Mouse (Mus musculus): ENCODE data around the gene Dusp3. TPM values are rescaled to one million over a fixed set of nuclear protein-coding genes. Genes with fewer than 3 reads are reported as not detected.

The Dusp3 gene
- polyA plus RNA-seq, 1 experiment from 2014 or later: 39.6 TPM

- Histone ChIP-seq H3K9ac (replicated peaks; ENCODE audit: low read length) (no peak overlapping the region), H3K9me3 (ENCODE audit: low read length) (no peaks in the 10 kb centered on the region; the same call in 1 of the 2 replicates), H3K36me3 (ENCODE audit: insufficient read depth, low read length) (0 out of 2 replicates have a peak, but pooled peaks cover 3% of the 10 kb centered on the region), H3K4me2 (replicated peaks; ENCODE audit: low read depth, low read length) (no peak overlapping the region), H3K27me3 (ENCODE audit: insufficient read depth, low read length) (peaks cover 4% of the 10 kb centered on the region; the same call in 1 of the 2 replicates), H3K4me3 (ENCODE audit: low read length) (no peak overlapping the region), H3K27ac (ENCODE audit: low read length) (no peak overlapping the region), H3K4me1 (ENCODE audit: insufficient read depth, low read length) (peaks cover 23% of the 10 kb centered on the region)
- WGBS: 72% methylated on average over 3 of the region's 3 CpGs
- no peak for ATAC-seq (ENCODE audit: low FRiP score, low TSS enrichment)
Observed at GRCm38 (mm10) chr11:101972097-101972496, 14.7 kb downstream of the Dusp3 start.

- Histone ChIP-seq H3K27ac (ENCODE audit: low read length) (no peak overlapping the region), H3K4me1 (ENCODE audit: insufficient read depth, low read length) (peaks cover 30% of the 10 kb centered on the region), H3K27me3 (ENCODE audit: insufficient read depth, low read length) (peaks cover 9% of the 10 kb centered on the region; the same call in 1 of the 2 replicates), H3K9ac (replicated peaks; ENCODE audit: low read length) (no peak overlapping the region), H3K9me3 (ENCODE audit: low read length) (no peaks in the 10 kb centered on the region), H3K4me3 (ENCODE audit: low read length) (no peak overlapping the region), H3K36me3 (ENCODE audit: insufficient read depth, low read length) (no peaks in the 10 kb centered on the region), H3K4me2 (replicated peaks; ENCODE audit: low read depth, low read length) (no peak overlapping the region)
- WGBS: 56% methylated on average over 3 of the region's 3 CpGs
- no peak for ATAC-seq (ENCODE audit: low FRiP score, low TSS enrichment)
Observed at GRCm38 (mm10) chr11:101971410-101971809, 15.4 kb downstream of the Dusp3 start.

- H3K27ac ChIP-seq (ENCODE audit: low read length): no peak overlapping the region
- no peaks in the 10 kb centered on the region for H3K36me3 ChIP-seq (ENCODE audit: insufficient read depth, low read length)
- H3K27me3 ChIP-seq (ENCODE audit: insufficient read depth, low read length): peaks cover 25% of the 10 kb centered on the region
- peaks cover 46% of the 10 kb centered on the region for H3K4me1 ChIP-seq (ENCODE audit: insufficient read depth, low read length)
- H3K9ac ChIP-seq (replicated peaks; ENCODE audit: low read length): no peak overlapping the region
- no peaks in the 10 kb centered on the region for H3K9me3 ChIP-seq (ENCODE audit: low read length)
- H3K4me3 ChIP-seq (ENCODE audit: low read length): no peak overlapping the region
- H3K4me2 ChIP-seq (replicated peaks; ENCODE audit: low read depth, low read length): no peak overlapping the region
- ATAC-seq (ENCODE audit: low FRiP score, low TSS enrichment): no peak
- WGBS: 82% methylated on average over 13 of the region's 13 CpGs
Observed at GRCm38 (mm10) chr11:101969835-101970234, 17.0 kb downstream of the Dusp3 start.

- no peak overlapping the region for H3K4me3 ChIP-seq (ENCODE audit: low read length)
- no peak overlapping the region for H3K4me2 ChIP-seq (replicated peaks; ENCODE audit: low read depth, low read length)
- WGBS: under 1% methylated on average over 5 of the region's 5 CpGs
- peaks cover 50% of the 10 kb centered on the region for H3K4me1 ChIP-seq (ENCODE audit: insufficient read depth, low read length)
- H3K27me3 ChIP-seq (ENCODE audit: insufficient read depth, low read length): peaks cover 35% of the 10 kb centered on the region
- ATAC-seq (ENCODE audit: low FRiP score, low TSS enrichment): peak; percentile 50; the same call in 1 of the 2 replicates
- H3K9ac ChIP-seq (replicated peaks; ENCODE audit: low read length): no peak overlapping the region
- H3K9me3 ChIP-seq (ENCODE audit: low read length): no peaks in the 10 kb centered on the region
- H3K27ac ChIP-seq (ENCODE audit: low read length): no peak overlapping the region
- no peaks in the 10 kb centered on the region for H3K36me3 ChIP-seq (ENCODE audit: insufficient read depth, low read length)
Observed at GRCm38 (mm10) chr11:101968791-101969190, 18.0 kb downstream of the Dusp3 start.

GRCm38 (mm10) chr11:101968311-101968710 is 18.5 kb downstream of the Dusp3 start:
- no peak overlapping the region for H3K4me2 ChIP-seq (replicated peaks; ENCODE audit: low read depth, low read length)
- H3K4me3 ChIP-seq (ENCODE audit: low read length): no peak overlapping the region
- no peaks in the 10 kb centered on the region for H3K9me3 ChIP-seq (ENCODE audit: low read length)
- H3K9ac ChIP-seq (replicated peaks; ENCODE audit: low read length): 0 out of 2 replicates have a peak overlapping the region, but pooled peaks have one; percentile 14
- H3K27ac ChIP-seq (ENCODE audit: low read length): peak overlapping the region; percentile 1; the same call in 1 of the 2 replicates
- H3K27me3 ChIP-seq (ENCODE audit: insufficient read depth, low read length): peaks cover 40% of the 10 kb centered on the region
- no peaks in the 10 kb centered on the region for H3K36me3 ChIP-seq (ENCODE audit: insufficient read depth, low read length)
- ATAC-seq (ENCODE audit: low FRiP score, low TSS enrichment): no peak
- WGBS: 11% methylated on average over 7 of the region's 7 CpGs
- H3K4me1 ChIP-seq (ENCODE audit: insufficient read depth, low read length): peaks cover 54% of the 10 kb centered on the region

- ATAC-seq (ENCODE audit: low FRiP score, low TSS enrichment): peak; percentile 20; the same call in 1 of the 2 replicates
- H3K36me3 ChIP-seq (ENCODE audit: insufficient read depth, low read length): no peaks in the 10 kb centered on the region
- H3K4me1 ChIP-seq (ENCODE audit: insufficient read depth, low read length): peaks cover 64% of the 10 kb centered on the region
- H3K27me3 ChIP-seq (ENCODE audit: insufficient read depth, low read length): peaks cover 50% of the 10 kb centered on the region
- H3K9ac ChIP-seq (replicated peaks; ENCODE audit: low read length): 0 out of 2 replicates have a peak within 1 kb of the TSS, but pooled peaks have one; percentile 35
- no peaks in the 10 kb centered on the region for H3K9me3 ChIP-seq (ENCODE audit: low read length)
- H3K27ac ChIP-seq (ENCODE audit: low read length): peak within 1 kb of the TSS; percentile 37
- peak within 1 kb of the TSS; percentile 34 for H3K4me2 ChIP-seq (replicated peaks; ENCODE audit: low read depth, low read length)
- WGBS: 21% methylated on average over 10 of the region's 10 CpGs
- H3K4me3 ChIP-seq (ENCODE audit: low read length): peak within 1 kb of the TSS; percentile 20
Observed at GRCm38 (mm10) chr11:101966965-101967614, 19.7 kb downstream of the Dusp3 start, which contains the start of gene Sost. TSS of gene Sost (minus strand) at chr11:101967015.

- Histone ChIP-seq H3K9ac (replicated peaks; ENCODE audit: low read length) (0 out of 2 replicates have a peak overlapping the region, but pooled peaks have one; percentile 4), H3K27ac (ENCODE audit: low read length) (peak overlapping the region; percentile 53; the same call in 1 of the 2 replicates), H3K4me1 (ENCODE audit: insufficient read depth, low read length) (peaks cover 64% of the 10 kb centered on the region), H3K36me3 (ENCODE audit: insufficient read depth, low read length) (no peaks in the 10 kb centered on the region), H3K27me3 (ENCODE audit: insufficient read depth, low read length) (peaks cover 62% of the 10 kb centered on the region), H3K9me3 (ENCODE audit: low read length) (no peaks in the 10 kb centered on the region), H3K4me2 (replicated peaks; ENCODE audit: low read depth, low read length) (peak overlapping the region; percentile 34; the same call in 1 of the 2 replicates), H3K4me3 (ENCODE audit: low read length) (no peak overlapping the region; the same call in 1 of the 2 replicates)
- 0% methylated on average over 1 of the region's 2 CpGs for WGBS
- ATAC-seq (ENCODE audit: low FRiP score, low TSS enrichment): no peak
Observed at GRCm38 (mm10) chr11:101965553-101965952, 21.3 kb downstream of the Dusp3 start.

GRCm38 (mm10) chr11:101964647-101965046 is 22.2 kb downstream of the Dusp3 start:
- Histone ChIP-seq H3K27ac (ENCODE audit: low read length) (peak overlapping the region; percentile 28; the same call in 1 of the 2 replicates), H3K27me3 (ENCODE audit: insufficient read depth, low read length) (peaks cover 62% of the 10 kb centered on the region), H3K9me3 (ENCODE audit: low read length) (no peaks in the 10 kb centered on the region), H3K9ac (replicated peaks; ENCODE audit: low read length) (no peak overlapping the region), H3K4me2 (replicated peaks; ENCODE audit: low read depth, low read length) (peak overlapping the region; percentile 93; the same call in 1 of the 2 replicates), H3K4me1 (ENCODE audit: insufficient read depth, low read length) (peaks cover 64% of the 10 kb centered on the region), H3K4me3 (ENCODE audit: low read length) (no peak overlapping the region; the same call in 1 of the 2 replicates), H3K36me3 (ENCODE audit: insufficient read depth, low read length) (no peaks in the 10 kb centered on the region)
- peak; percentile 31; the same call in 1 of the 2 replicates for ATAC-seq (ENCODE audit: low FRiP score, low TSS enrichment)
- WGBS: 6% methylated on average over 8 of the region's 8 CpGs

GRCm38 (mm10) chr11:101963473-101964291 is 23.1 kb downstream of the Dusp3 start:
- peak overlapping the region; percentile 93 for H3K4me2 ChIP-seq (replicated peaks; ENCODE audit: low read depth, low read length)
- WGBS: under 1% methylated on average over 78 of the region's 78 CpGs
- peak overlapping the region; percentile 71 for H3K9ac ChIP-seq (replicated peaks; ENCODE audit: low read length)
- peaks cover 62% of the 10 kb centered on the region for H3K27me3 ChIP-seq (ENCODE audit: insufficient read depth, low read length)
- H3K36me3 ChIP-seq (ENCODE audit: insufficient read depth, low read length): no peaks in the 10 kb centered on the region
- H3K4me3 ChIP-seq (ENCODE audit: low read length): peak overlapping the region; percentile 59
- peak; percentile 22; the same call in 1 of the 2 replicates for ATAC-seq (ENCODE audit: low FRiP score, low TSS enrichment)
- H3K9me3 ChIP-seq (ENCODE audit: low read length): no peaks in the 10 kb centered on the region
- peaks cover 62% of the 10 kb centered on the region for H3K4me1 ChIP-seq (ENCODE audit: insufficient read depth, low read length)
- peak overlapping the region; percentile 28; the same call in 1 of the 2 replicates for H3K27ac ChIP-seq (ENCODE audit: low read length)
